Mouse (Mus musculus) heart, adult 2 months (tissue): ENCODE results near the gene Mcu.

Experiments used
- CTCF ChIP-seq: fragments of 200-600 bp; IDR thresholded peaks from 2 replicates; pipeline ENCODE4 v1.8.1; 2022; ENCODE audit warnings: antibody characterized with exemption, mild to moderate bottlenecking, moderate library complexity
- EP300 ChIP-seq: fragments of 200-500 bp; IDR thresholded peaks from 2 replicates; pipeline ENCODE4 v1.6.1; 2011; ENCODE audit warnings: low read depth, low read length, control low read depth; ENCODE audit not compliant: insufficient read depth
- POLR2A ChIP-seq: fragments of 200-500 bp; IDR thresholded peaks from 2 replicates; pipeline ENCODE4 v1.6.1; 2011; ENCODE audit warnings: mild to moderate bottlenecking, low read depth, low read length, control low read depth; ENCODE audit not compliant: insufficient read depth

DNA sequence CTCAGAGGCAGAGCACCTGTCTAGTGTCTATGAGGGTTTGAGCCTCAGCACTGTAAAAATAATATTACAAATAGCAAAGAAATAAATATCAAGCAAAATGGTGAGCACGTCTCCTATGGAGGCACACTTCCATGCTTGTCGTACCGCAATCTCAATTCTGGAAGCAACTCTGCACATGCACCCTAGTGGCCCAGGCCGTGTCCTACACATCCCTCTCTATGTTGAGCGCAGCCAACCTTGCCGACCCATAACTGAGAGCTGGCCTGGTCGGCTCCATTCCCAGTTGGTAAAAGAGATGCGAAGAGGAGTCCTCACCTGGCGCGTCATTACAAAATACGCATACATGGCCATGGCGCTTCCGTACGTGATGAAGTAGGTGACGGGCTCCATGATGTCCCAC is 161.9 kb downstream of the Mcu start:
- TF ChIP-seq CTCF (no peak), EP300 (no peak), POLR2A (no peak)
